Mouse (Mus musculus) lung, adult 18-20 months (tissue): ENCODE measurements around the gene Mtx1.

Experiments used
- DNase-seq, 2 experiments: peaks; one replicate each; pipeline ENCODE4 v3.0.0; 2022; ENCODE audit warnings: mixed read lengths in 2 of 2

The Mtx1 gene

DNA sequence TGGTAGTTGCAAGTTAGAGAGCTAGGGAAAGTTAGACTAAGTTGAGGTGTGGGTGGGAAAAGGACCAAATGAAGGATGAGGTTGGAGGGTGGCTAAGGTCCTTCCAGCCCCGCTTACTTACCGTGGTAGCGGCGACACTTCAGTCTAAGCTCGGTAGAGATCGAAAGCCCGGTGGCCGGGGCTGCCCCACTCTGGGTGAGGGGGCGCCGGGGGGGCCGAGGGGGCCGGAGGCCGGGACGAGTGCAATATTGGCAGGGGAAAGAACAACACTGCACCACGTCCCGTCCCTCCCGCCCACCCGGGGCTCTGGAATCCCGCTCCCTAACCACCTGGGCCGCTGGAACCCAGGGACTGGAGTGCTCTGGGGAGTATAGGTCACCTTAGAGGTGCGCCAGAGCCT is at the start of gene Mtx1:
Mtx1 (minus strand) TSS at position 189 of the 400 bp plus-strand sequence.
- DNase-seq, result no peak

DNA sequence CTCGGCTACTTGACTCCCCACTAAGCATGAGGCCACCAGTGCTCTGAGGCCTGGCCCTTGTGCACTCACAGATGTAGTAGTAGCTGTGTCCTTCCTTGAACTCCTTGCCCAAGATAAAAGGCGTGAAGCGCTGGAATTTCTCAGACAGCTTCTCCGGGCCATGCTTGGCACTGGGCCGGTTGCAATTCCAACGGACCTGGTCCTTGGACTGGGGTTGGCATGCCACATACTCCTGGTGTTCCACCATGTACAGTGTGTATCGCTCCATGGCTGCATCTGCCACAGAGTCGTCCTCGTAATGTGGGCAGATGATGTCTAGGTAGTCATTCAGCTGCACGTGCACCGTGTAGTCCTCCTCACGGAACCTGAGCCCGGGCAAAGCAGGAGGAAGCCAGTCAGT is 49.2 kb upstream of the Mtx1 start:
- no peak for DNase-seq

DNA sequence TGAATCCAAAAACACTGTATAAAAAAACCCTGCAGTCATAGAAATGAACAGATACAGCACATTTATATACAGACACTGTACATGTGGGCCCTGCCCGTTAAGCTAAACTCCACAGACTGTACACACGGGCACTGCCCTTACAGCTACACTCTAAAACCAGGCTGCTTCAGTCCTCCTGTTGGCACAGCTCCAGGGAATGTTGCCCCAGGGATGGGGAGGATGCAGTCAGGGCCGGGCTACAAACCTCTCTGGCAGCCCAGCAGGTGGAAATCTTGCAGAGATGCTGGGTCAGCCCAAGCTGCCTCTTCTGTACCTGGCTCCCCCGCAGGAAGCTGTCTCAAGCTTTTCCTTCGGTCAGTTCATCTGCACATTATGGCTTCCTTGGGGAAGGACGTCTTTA is 44.9 kb upstream of the Mtx1 start:
- peak; percentile 33 to 44 for DNase-seq

DNA sequence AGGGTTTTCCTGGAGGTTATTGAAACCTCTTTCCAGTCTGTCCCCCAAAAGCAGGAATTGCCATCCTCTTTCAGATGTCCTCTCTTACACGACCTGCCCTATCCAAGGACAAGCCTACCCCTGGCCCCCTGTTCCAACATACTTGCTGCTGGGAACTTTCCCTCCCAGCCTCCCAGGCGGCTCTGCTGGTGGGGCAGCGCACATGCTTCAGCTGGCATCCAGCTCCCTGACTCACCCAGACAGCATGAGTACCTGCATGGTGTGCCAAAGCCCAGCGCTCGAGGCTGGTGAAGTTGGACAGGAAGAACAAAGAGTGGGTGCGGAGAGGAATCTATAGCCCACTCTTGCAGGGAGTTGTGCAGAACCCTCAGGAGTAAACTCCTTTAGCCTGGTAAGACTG is 44.0 kb upstream of the Mtx1 start:
- DNase-seq, result peak; percentile 65 to 73

DNA sequence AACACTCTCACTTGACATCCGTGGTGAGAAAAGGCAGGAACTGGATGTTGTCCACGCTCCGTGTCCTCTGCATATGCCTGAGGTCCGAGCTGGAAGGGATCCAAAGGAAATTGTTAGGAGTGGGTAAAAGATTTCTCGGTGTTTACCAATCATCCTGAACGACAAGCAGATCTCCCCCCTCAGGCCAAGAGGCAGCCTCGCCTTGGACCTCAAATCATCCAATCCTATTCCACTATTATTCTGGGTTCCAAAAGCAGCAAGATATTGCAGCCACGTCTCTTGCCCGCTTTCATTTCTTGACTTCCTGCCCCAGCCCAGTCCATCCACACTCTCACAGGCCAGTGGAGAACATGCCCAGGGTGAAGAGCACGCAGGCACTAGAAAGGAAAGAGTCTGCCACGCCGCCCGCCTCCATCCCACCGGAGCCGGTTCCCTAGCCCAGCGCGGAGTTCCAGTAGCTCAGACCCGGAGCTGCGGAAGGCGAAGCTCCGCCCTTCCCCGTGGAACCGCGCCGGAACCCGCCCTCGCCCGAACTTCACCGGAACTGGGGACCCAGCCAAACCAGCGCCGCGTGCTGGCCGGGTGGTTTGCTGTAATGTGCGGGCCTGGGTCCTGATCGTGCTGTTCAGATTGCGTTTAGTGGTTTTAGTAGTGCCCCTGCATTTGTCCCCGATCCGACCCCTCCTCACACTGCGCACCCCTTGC is 43.3 kb upstream of the Mtx1 start, which contains the start of gene Slc50a1:
Slc50a1 (minus strand) TSS at position 520 of the 705 bp plus-strand sequence.
- peak; percentile 87 to 89 for DNase-seq

DNA sequence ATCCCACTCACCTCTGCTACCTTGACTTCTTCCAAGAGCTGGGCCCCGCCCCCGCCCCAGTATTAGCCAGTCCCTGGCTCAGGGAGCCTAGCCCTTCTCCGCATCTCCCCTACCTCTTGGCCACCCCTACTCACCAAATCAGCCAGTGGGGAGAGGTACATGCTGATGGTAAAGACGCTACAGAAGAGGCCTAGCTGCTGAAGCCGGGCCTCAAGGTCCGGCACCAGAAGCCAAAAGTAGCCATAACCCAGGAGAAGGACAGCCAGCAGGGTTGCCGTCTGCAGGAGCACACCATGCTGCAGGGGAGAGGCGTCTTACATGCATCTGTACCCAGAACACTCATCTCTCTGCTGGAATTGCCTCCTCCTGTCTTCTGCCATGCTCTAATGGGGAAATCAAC is 42.0 kb upstream of the Mtx1 start:
- no peak for DNase-seq

DNA sequence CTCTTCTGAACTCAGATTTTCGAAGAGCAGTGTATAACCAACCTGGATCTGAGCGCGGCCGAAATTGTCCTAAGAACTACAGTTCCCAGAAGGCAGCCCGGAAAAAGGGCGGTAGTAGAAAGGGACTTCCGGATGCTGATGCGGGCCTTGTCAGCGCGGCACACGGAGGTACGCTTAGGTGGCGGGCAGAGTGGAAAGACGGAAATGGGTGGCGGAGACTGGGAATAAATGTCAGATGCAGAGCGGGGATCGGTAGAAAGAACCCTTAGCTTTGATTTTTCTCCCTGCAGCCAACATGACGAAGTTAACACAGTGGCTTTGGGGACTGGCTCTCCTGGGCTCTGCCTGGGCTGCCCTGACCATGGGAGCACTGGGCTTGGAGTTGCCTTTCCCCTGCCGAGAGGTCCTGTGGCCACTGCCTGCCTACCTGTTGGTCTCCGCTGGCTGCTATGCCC is 39.6 kb upstream of the Mtx1 start:
- DNase-seq, result peak; percentile 85 to 86

DNA sequence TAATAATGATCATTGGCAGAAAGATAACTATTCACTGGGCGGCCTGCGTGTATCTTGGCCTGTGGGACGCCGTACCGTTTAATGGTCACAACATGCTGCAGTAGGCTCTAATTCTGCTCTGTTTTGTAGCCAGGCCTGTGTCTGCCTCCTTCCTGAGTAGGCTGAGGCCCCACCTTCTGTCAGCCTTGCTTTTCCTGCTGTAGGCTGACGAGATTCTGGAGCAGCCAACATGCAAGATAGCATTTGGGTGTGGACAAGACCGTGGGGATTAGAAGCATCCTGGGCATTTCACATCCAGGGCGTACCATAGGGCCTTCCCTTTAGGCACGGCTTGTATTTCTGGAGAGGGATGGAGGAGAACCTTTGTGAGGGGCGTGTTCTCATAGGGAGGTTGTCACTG is 35.5 kb upstream of the Mtx1 start:
- peak; percentile 44 to 61 for DNase-seq

DNA sequence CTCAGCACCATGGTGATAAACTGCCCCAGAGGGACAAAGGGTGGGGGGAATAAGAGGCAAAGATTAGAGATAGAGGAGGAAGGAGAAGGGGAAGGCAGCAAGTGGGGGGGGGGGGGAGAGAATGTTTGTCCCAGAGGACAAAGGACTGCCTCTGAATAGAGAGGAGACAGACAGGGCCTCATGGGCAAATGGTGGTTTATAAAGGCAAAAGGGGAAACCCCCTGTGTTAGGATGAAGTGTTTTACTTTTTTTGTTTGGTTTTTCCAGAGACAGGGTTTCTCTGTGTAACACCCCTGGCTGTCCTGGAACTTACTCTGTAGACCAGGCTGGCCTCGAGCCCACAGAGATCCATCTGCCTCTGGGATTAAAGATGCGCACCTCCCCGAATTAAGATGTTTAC is 33.3 kb upstream of the Mtx1 start:
- DNase-seq, result no peak

DNA sequence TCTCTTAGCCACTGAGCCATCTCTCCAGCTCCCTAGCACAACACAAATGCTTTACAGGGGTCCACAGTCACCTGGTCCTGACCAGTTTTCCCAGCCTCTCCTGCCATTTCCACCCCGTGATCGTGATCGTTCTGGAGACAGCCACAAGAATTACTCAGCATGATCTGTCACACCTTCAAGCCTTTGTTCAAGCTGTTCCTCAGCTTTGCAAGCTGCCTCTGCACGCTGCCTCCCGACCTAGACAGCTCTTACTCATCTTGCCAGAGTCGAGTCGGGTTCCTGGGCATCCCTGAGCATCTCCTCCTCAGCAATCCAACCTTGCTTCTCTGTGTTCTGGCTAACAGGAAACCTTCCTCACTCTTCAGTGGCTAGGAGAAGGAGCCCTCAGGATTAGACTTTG is 32.2 kb upstream of the Mtx1 start, which contains the start of gene Dpm3:
Dpm3 (plus strand) TSS at position 283 of the 400 bp plus-strand sequence.
- no peak for DNase-seq

DNA sequence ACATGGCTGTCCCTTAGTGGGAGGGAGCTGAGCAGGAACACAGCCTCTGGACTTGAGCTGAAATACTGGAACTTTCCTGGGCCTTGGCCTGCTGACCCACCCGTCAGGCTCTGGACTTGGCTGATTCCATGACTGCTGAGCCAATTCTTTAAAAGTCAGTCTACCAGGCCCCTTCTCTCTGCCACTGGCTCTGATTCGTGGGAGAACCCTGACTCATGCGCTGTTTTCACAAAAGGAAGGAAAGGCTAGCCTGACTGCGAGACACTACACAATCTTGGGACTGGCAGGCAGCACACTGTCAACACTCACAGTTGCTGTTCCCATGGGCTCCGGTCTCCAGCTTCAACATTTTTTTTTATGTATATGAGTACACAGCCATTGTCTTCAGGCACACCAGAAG is 29.3 kb upstream of the Mtx1 start:
- DNase-seq, result no peak

DNA sequence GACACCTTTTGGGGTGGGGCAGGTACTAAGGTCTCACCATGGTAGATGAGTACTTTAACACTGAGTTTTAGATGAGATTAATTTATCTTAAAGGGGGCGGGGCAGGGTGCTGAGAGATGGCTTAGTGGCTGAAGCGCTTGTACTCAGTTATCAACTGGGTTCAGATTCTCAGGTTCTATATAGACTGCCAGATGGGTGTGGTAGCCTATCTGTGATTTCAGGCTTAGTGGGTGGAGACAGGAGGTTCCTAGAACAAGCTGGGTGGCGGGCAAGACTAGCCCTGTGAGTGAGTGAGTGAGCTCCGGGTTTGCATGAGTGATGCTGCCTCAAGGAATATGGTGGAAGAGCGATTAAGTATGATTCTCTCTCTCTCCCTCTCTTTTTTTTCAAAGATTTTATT is 28.1 kb upstream of the Mtx1 start:
- DNase-seq, result no peak

DNA sequence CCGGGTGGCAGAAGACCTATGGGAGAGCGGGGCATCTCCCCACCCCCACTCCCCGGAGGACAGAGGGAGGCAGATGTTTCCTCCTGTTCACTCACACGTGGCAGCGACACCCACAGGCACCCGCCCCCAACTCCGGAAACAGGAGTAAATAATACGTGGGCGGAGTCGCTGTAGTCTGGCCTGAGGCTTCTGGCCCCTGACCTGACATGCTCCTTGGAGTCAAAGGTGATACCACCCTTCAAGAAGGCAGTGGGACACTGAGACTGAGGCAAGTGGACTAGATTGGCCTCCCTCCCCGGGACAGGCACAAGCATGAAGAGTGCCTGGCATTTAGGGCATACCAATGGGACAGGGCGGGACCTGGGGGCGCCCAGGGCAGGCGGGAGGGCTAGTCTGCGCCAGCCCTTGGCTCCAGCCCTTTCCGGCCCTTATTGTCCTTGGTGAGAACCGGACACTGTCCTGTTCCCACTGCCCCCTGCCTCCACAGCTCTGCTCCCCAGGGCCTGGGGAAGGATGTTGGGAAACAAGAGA is 24.5 kb upstream of the Mtx1 start:
- DNase-seq, result peak; percentile 84 to 89

DNA sequence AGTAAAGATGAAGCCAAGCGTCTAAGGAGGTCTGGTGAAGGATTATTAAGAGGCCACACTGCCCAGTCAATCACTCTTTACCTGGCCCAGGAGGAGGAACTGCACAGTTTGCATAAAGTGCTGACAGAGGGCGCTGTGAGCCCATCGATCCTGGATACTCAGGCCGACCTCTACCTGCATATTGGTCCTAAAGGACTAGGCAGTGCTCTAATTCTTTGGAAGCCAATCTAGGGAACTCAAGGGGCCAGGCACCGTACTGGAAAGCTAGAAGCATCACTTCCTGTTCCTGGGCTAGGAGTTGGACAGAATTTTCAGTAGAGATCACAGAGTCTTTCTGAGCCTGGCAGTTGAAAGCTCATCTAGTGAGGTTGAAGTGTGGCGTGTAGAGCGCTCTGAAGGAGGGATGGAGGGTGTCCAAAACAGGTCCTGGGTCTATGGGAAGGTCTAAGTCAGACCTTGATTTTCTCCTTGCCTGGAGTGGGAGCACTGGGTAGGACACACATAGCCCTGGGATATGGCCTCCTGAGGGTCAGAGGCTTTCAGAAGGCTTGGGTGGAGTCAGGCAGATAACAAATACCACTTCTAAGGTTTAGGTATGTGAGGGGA is 23.6 kb upstream of the Mtx1 start:
- DNase-seq, result peak; percentile 85 to 87

DNA sequence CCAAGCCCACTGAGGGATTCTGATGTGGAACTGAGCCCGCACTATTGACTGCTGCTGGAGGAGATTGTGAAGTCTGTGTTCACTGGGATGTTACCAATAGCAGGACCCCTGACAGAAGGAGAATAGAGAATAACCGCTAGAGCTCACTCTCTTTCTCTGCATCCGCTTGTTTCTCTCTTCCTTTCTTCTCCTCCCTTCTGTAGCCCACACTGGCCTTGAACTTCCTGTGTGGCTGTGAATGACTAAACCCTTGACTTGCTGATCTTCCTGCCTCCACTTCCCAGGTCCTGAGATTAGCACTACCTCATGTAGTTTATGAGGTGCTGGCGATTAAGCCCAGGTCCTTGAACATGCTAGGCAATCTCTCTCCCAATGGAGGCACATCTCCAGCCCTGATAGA is 20.6 kb upstream of the Mtx1 start:
- DNase-seq, result no peak

DNA sequence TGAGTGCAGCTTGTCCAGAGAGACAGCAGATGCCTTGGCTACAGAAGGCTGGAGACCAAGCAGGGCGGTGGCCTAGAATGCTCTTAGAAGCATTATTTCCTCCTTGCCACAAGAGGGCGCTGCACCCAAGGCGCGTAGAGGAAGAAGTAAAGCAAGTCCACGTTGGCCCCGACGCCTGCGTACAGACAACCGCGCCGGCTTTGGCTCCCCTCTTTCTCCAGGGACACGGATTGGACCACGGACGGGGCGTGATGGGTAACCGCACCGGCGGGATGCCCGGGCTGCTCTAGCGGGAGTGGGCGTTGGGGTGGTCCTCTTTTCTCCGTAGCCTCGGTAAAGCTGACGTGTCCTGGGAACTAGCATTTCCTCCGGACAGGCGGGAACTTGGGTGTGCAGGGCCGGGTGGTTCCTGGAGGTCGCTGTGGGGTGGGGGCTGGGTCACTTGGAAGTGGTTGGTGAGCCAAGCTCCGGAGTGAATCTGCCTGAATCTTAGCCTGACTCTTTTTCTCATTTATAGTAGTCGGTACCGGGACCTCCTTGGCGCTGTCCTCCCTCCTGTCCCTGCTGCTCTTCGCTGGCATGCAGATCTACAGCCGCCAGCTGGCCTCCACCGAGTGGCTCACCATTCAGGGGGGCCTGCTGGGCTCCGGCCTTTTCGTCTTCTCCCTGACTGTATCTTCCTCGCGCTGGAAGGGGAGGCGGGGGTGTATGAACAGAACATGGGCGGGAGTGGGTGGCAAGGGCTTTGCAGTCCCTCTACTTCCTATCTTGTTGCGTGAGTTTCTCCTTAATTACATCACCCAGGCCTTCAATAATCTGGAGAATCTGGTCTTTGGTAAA is 19.6 kb upstream of the Mtx1 start, which contains the start of gene Trim46:
Trim46 (minus strand) TSS at position 49 of the 840 bp plus-strand sequence.
- DNase-seq, result peak; percentile 89 to 92

DNA sequence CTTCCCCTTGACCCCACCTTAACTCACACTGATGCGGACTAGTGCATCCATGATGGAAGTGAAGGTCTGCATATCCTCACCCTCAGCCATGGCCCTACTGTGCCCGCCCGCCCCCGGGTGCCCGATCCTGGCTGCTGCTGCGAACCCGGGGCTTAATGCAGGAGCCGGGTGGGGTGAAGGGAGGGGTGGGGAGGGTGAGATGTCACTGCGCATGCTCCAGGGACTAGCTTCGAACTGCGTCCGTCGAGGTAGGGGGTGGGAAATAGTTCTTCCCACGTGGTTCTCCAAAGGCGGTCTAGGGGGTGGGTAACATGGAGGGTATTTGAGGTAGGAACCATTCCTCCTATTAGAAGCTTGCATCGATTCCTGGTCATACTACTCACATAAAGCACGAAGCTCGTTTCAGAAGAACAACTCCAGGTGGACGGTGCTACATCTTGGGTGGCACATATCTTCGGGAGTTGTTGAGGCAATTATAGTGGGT is 18.8 kb upstream of the Mtx1 start, which contains the start of gene Krtcap2:
Krtcap2 (plus strand) TSS at position 279 of the 484 bp plus-strand sequence.
- DNase-seq, result peak in 1 of 2 experiments; percentile 36

DNA sequence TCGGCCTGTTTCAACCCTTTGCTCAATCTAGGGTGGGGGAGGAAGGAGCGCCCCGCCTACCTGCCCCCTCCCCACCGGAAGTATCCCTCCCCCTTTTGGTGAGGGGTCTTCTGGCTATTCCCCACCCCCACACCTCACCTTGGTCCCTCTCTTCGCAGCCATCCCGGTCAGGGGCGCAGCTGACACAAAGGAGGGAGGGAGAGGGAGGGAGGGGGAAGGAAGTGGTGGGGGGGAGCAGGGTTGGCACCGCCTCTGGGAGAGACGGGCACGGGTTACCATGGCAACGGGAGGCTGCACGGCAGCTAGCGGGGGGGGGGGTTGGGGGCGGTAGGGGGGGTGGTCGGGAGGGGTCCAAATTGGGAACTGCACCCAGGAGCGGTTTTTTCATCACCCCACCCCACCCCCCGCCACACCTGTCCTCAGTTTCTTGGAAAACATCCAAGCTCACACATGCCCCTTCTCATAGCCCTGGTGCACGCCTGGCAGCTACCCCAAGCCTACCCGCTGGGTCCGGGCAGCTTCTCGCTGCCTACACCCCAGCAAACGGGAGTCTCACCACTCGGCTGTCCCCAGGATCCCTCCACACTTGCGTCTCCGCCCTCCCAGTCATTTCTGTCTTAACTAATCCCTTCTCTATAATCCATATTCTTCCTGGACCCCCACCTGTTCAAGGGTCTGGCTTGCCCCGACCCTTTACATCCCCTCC is 18.2 kb upstream of the Mtx1 start:
- DNase-seq, result peak in 1 of 2 experiments; percentile 20

DNA sequence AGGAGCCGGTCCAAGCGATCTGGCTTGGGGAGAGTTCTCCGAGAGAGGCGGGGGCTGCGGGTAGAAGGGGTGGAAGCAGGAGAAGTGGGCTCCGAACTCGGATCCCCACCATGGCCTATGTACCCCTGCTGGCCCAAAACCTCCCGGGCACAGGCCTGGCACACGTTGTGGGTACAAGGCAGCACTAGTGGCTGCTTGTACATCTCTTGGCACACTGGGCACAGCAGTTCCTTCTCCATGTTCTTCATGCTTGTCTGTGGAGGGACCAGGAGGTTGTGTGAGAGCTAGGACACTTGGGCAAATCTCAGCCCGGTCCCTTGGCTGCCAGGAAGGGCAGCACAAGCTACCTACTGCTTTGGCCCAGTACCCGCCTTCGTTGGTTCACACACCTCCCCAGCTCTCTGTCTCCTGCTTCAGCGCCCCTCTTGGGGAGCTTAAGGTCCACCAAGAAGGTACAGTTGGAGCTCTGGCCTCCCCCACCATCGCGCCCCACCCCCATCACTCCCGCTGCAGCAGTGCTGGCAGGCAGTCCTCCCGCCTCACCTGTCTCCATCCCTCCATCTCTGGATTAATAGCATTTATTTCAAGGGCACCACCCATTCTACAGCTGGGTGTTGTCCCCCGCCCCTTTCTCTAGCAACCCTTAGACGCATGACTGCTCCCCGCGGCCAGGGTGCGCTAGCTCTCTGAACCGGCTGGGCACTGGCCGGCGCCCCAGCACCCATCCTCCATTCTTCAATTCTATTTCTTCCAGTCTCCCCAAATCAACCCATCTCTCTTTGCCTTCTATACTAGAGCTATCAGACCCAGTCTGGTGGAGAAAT is 17.5 kb upstream of the Mtx1 start:
- DNase-seq, result peak in 1 of 2 experiments; percentile 45

DNA sequence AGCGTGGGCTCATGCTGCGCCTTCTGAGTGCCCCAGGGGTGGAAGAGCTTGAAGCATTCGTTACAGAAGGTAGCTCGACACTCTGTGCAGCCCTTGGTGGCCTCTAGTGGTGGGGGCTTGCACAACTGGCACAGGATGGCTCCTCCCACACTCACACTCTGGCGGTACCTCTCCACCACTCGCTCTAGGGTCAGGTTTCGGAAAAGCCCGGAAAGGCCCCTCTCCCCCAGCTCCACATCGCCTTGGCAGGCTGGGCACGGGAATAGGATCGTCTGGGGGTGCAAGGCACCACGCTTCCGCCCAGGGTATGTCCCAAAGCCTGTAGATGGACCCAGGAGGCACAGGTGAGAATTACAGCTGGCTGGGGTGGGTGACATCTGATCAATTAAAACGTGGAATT is 16.7 kb upstream of the Mtx1 start:
- peak; percentile 82 to 86 for DNase-seq

DNA sequence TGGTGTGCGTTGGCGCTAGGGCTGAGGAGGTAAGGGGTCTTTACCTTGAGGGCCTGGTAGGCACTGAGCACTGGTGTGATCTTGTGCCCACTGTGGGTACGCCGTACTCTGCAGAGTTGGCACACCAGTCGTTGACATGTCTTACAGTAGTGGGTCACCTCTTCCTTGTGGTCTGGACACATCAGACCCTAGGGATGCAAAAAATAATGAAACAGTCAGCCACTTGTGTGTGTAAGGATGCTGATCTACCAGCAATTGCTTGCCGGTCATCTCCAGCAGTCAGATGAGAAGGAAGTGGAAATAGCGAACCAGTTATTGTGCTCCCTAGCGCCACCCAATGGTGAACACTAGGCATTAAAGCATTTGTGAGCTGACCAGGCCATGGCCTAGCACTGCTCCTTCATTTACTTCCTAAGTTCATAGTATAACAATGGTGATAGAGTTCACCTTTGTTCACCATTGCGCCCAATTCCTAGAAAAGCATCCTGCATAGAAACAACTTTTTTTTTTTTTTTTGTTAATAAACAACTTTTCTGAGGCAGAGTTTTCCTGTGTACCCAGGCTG is 15.5 kb upstream of the Mtx1 start:
- peak; percentile 70 to 77 for DNase-seq
